ENCODE assay signal across 15 mouse cellular contexts in genomic region chr6:23777641-23778040, GRCm38 (mm10).
A peak's percentile ranks its signal among the peaks of the same experiment; 100 is the strongest.
DNase-seq lines count a peak whose midpoint lies in the region; ATAC-seq and TF ChIP-seq lines count a peak whose summit lies in the region.
"Had no signal": no experiment of that assay in that cellular context is flagged by ENCODE, and none has a peak within 500 bp of the region (broad histone marks: within the 10 kb centered on the region; RNA-seq: fewer than 3 reads in every experiment).

No protein-coding gene starts in this region.

- 52% methylated on average over 1 of the region's 1 CpGs for WGBS in kidney, adult 2 months
- 42% methylated on average over 1 of the region's 1 CpGs for WGBS in kidney, embryonic 14.5 days
- WGBS in midbrain, embryonic 13.5 days: 62% methylated on average over 1 of the region's 1 CpGs
- 41% methylated on average over 1 of the region's 1 CpGs for WGBS in midbrain, embryonic 15.5 days
- 15% methylated on average over 1 of the region's 1 CpGs for WGBS in stomach, postnatal 0 days

- no peak overlapping the region for H3K9ac ChIP-seq in kidney, embryonic 14.5 days (ENCODE audit: low read depth, low read length)
- no peak overlapping the region for H3K9ac ChIP-seq in midbrain, embryonic 13.5 days (replicated peaks)
- H3K9ac ChIP-seq in midbrain, embryonic 15.5 days: no peak overlapping the region
- no peak overlapping the region for H3K9ac ChIP-seq in stomach, postnatal 0 days (ENCODE audit: low read length)
- H3K9ac ChIP-seq: embryonic facial prominence, embryonic 15.5 days; heart, embryonic 15.5 days had no signal

- no peaks in the 10 kb centered on the region for H3K27me3 ChIP-seq in kidney, adult 2 months (replicated peaks; ENCODE audit: control insufficient read depth, insufficient read depth, low read length)
- H3K27me3 ChIP-seq in kidney, embryonic 14.5 days (ENCODE audit: control insufficient read depth, insufficient read depth, low read length): no peaks in the 10 kb centered on the region
- H3K27me3 ChIP-seq in midbrain, embryonic 13.5 days: no peaks in the 10 kb centered on the region
- no peaks in the 10 kb centered on the region for H3K27me3 ChIP-seq in midbrain, embryonic 15.5 days (replicated peaks)
- no peaks in the 10 kb centered on the region for H3K27me3 ChIP-seq in stomach, postnatal 0 days (ENCODE audit: control insufficient read depth, insufficient read depth, low read length)
- H3K27me3 ChIP-seq: embryonic facial prominence, embryonic 15.5 days; heart, embryonic 15.5 days had no signal

- no peaks in the 10 kb centered on the region for H3K9me3 ChIP-seq in kidney, embryonic 14.5 days (ENCODE audit: control insufficient read depth, low read length)
- H3K9me3 ChIP-seq in midbrain, embryonic 13.5 days: no peaks in the 10 kb centered on the region
- H3K9me3 ChIP-seq in midbrain, embryonic 15.5 days: no peaks in the 10 kb centered on the region
- H3K9me3 ChIP-seq in stomach, postnatal 0 days (ENCODE audit: control insufficient read depth, low read length): no peaks in the 10 kb centered on the region
- H3K9me3 ChIP-seq: embryonic facial prominence, embryonic 15.5 days; heart, embryonic 15.5 days had no signal

- ATAC-seq in kidney, embryonic 14.5 days (ENCODE audit: low FRiP score, low TSS enrichment): no peak
- ATAC-seq in midbrain, embryonic 13.5 days: 0 out of 2 replicates have a peak, but pooled peaks have one; percentile 40
- no peak for ATAC-seq in midbrain, embryonic 15.5 days (replicated peaks)
- peak; percentile 93 for ATAC-seq in stomach, postnatal 0 days (ENCODE audit: low FRiP score, low TSS enrichment)
- ATAC-seq: forebrain, embryonic 14.5 days had no signal

- H3K4me1 ChIP-seq in kidney, adult 2 months (ENCODE audit: control insufficient read depth, insufficient read depth, low read length): no peaks in the 10 kb centered on the region
- no peaks in the 10 kb centered on the region for H3K4me1 ChIP-seq in kidney, embryonic 14.5 days (ENCODE audit: control insufficient read depth, insufficient read depth, low read length)
- no peaks in the 10 kb centered on the region for H3K4me1 ChIP-seq in midbrain, embryonic 13.5 days (replicated peaks)
- H3K4me1 ChIP-seq in midbrain, embryonic 15.5 days: no peaks in the 10 kb centered on the region
- no peaks in the 10 kb centered on the region for H3K4me1 ChIP-seq in stomach, postnatal 0 days (replicated peaks; ENCODE audit: control insufficient read depth, insufficient read depth)
- H3K4me1 ChIP-seq: embryonic facial prominence, embryonic 15.5 days; heart, embryonic 15.5 days had no signal

- DNase-seq in kidney, adult 2 months: no peak
- DNase-seq in cerebellum, postnatal 25 days: peak; percentile 46 to 64
- DNase-seq in stomach, postnatal 0 days (ENCODE audit: low spot score): peak; percentile 63
- DNase-seq in T-cell, adult 2 months (ENCODE audit: low spot score): no peak
- DNase-seq in frontal cortex, postnatal 10 days (ENCODE audit: low spot score in 2 of 2): no peak
- DNase-seq: adrenal gland, adult 2 months; gastrocnemius, postnatal 25 days; spleen, adult 18-20 months had no signal

- no peak for TF ChIP-seq POLR2A in kidney, adult 2 months (IDR thresholded peaks at IDR 0.05; ENCODE audit: low read depth, low read length)

- peak; percentile 54 for TF ChIP-seq CTCF in kidney, adult 2 months (conservative IDR thresholded peaks at IDR 0.05; ENCODE audit: insufficient read depth, insufficient read length, low read depth, low read length)
- TF ChIP-seq CTCF in stomach, postnatal 0 days (IDR thresholded peaks at IDR 0.05; ENCODE audit: low read depth): peak; percentile 73

- H3K4me2 ChIP-seq in kidney, embryonic 14.5 days (replicated peaks; ENCODE audit: low read depth, low read length): no peak overlapping the region
- no peak overlapping the region for H3K4me2 ChIP-seq in midbrain, embryonic 13.5 days (replicated peaks)
- no peak overlapping the region for H3K4me2 ChIP-seq in midbrain, embryonic 15.5 days
- H3K4me2 ChIP-seq in stomach, postnatal 0 days (replicated peaks; ENCODE audit: low read depth): no peak overlapping the region
- H3K4me2 ChIP-seq: embryonic facial prominence, embryonic 15.5 days; heart, embryonic 15.5 days had no signal

- no peak overlapping the region for H3K27ac ChIP-seq in kidney, adult 2 months (ENCODE audit: insufficient read depth, low read depth, low read length)
- no peak overlapping the region for H3K27ac ChIP-seq in kidney, embryonic 14.5 days (ENCODE audit: low read depth, low read length)
- no peak overlapping the region for H3K27ac ChIP-seq in midbrain, embryonic 13.5 days
- H3K27ac ChIP-seq in midbrain, embryonic 15.5 days: no peak overlapping the region
- H3K27ac ChIP-seq in stomach, postnatal 0 days (replicated peaks): no peak overlapping the region
- H3K27ac ChIP-seq: embryonic facial prominence, embryonic 15.5 days; heart, embryonic 15.5 days had no signal

- TF ChIP-seq EP300 in stomach, postnatal 0 days (optimal IDR thresholded peaks at IDR 0.05): no peak

- no peaks in the 10 kb centered on the region for H3K36me3 ChIP-seq in kidney, adult 2 months (ENCODE audit: control insufficient read depth, insufficient read depth, low read length)
- no peaks in the 10 kb centered on the region for H3K36me3 ChIP-seq in kidney, embryonic 14.5 days (ENCODE audit: control insufficient read depth, insufficient read depth, low read length)
- no peaks in the 10 kb centered on the region for H3K36me3 ChIP-seq in midbrain, embryonic 13.5 days
- no peaks in the 10 kb centered on the region for H3K36me3 ChIP-seq in midbrain, embryonic 15.5 days (replicated peaks)
- H3K36me3 ChIP-seq in stomach, postnatal 0 days (ENCODE audit: control insufficient read depth, insufficient read depth, low read length): no peaks in the 10 kb centered on the region
- H3K36me3 ChIP-seq: embryonic facial prominence, embryonic 15.5 days; heart, embryonic 15.5 days had no signal

- no peak overlapping the region for H3K4me3 ChIP-seq in kidney, adult 2 months (ENCODE audit: insufficient read depth, low read depth, low read length)
- no peak overlapping the region for H3K4me3 ChIP-seq in kidney, embryonic 14.5 days (ENCODE audit: low read length)
- no peak overlapping the region for H3K4me3 ChIP-seq in midbrain, embryonic 13.5 days (replicated peaks)
- no peak overlapping the region for H3K4me3 ChIP-seq in midbrain, embryonic 15.5 days
- H3K4me3 ChIP-seq in stomach, postnatal 0 days (ENCODE audit: low read depth, low read length): no peak overlapping the region
- H3K4me3 ChIP-seq: embryonic facial prominence, embryonic 15.5 days; heart, embryonic 15.5 days; myocyte had no signal

Comparison
In these comparisons a context has a peak if more than half of its experiments do, and no peak if none do; other contexts are left out.
1. ATAC-seq: peak in midbrain, embryonic 13.5 days (single experiment) and stomach, postnatal 0 days (single experiment); none in kidney, embryonic 14.5 days (single experiment) and midbrain, embryonic 15.5 days (single experiment).
2. DNase-seq: peak in cerebellum, postnatal 25 days (2 of 2) and stomach, postnatal 0 days (single experiment); none in kidney, adult 2 months (single experiment), T-cell, adult 2 months (single experiment) and frontal cortex, postnatal 10 days (0 of 2).